Mouse (Mus musculus): Measurements from ENCODE around the gene Tspan15. TPM values are rescaled to one million over a fixed set of nuclear protein-coding genes. Genes with fewer than 3 reads are reported as not detected.
A peak's percentile ranks its signal among the peaks of the same experiment; 100 is the strongest.

Gene Tspan15
- polyA plus RNA-seq, 1 experiment from 2014 or later: 11.7 TPM

- WGBS: 79% methylated on average over 8 of the region's 8 CpGs
- H3K4me1 ChIP-seq: no peaks in the 10 kb centered on the region
- H3K4me2 ChIP-seq: no peak overlapping the region
These were observed 16.8 kb upstream of the Tspan15 start for GRCm38 (mm10) chr10:62247815-62248214.

DNA sequence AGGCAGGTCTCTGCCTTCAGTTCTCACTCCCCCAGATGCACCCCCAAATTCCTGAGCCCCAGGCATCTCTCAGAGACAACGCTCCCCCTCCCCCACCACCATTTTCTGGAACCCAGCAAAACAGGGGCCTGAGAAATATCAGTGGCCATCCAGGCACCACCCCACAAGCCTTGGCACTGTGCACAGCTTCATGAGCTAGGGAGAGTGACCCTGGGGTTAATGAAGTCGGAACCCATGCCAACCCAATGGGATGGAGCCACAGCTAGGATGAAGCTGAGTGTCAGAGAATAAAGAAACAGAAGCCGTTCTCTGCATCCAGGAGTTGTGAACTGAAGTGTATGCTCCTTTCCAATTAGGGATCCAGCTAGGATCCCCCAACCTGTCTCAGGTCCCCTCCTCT is 16.1 kb upstream of the Tspan15 start:
- no peak overlapping the region for H3K4me2 ChIP-seq
- 67% methylated on average over 3 of the region's 3 CpGs for WGBS
- H3K27ac ChIP-seq: no peak overlapping the region
- H3K9me3 ChIP-seq: no peaks in the 10 kb centered on the region
- no peaks in the 10 kb centered on the region for H3K4me1 ChIP-seq
- no peak overlapping the region for H3K9ac ChIP-seq
- H3K4me3 ChIP-seq (replicated peaks): no peak overlapping the region
- H3K27me3 ChIP-seq: 0 out of 2 replicates have a peak, but pooled peaks cover 3% of the 10 kb centered on the region
- no peak for ATAC-seq (ENCODE audit: low FRiP score)
- H3K36me3 ChIP-seq (replicated peaks): no peaks in the 10 kb centered on the region

More at GRCm38 (mm10) chr10:62247815-62248214, 16.8 kb upstream of the Tspan15 start:
- 0 out of 2 replicates have a peak, but pooled peaks cover 3% of the 10 kb centered on the region for H3K27me3 ChIP-seq
- no peaks in the 10 kb centered on the region for H3K9me3 ChIP-seq
- no peak overlapping the region for H3K4me3 ChIP-seq (replicated peaks)
- no peak for ATAC-seq (ENCODE audit: low FRiP score)
- no peaks in the 10 kb centered on the region for H3K36me3 ChIP-seq (replicated peaks)
- H3K9ac ChIP-seq: no peak overlapping the region
- no peak overlapping the region for H3K27ac ChIP-seq

GRCm38 (mm10) chr10:62244067-62244466 is 13.0 kb upstream of the Tspan15 start:
- WGBS: 89% methylated on average over 9 of the region's 9 CpGs
- Histone ChIP-seq H3K4me2 (no peak overlapping the region), H3K27me3 (0 out of 2 replicates have a peak, but pooled peaks cover 3% of the 10 kb centered on the region), H3K9ac (no peak overlapping the region), H3K9me3 (no peaks in the 10 kb centered on the region), H3K27ac (no peak overlapping the region), H3K4me1 (no peaks in the 10 kb centered on the region), H3K4me3 (replicated peaks) (no peak overlapping the region), H3K36me3 (replicated peaks) (no peaks in the 10 kb centered on the region)
- no peak for ATAC-seq (ENCODE audit: low FRiP score)

DNA sequence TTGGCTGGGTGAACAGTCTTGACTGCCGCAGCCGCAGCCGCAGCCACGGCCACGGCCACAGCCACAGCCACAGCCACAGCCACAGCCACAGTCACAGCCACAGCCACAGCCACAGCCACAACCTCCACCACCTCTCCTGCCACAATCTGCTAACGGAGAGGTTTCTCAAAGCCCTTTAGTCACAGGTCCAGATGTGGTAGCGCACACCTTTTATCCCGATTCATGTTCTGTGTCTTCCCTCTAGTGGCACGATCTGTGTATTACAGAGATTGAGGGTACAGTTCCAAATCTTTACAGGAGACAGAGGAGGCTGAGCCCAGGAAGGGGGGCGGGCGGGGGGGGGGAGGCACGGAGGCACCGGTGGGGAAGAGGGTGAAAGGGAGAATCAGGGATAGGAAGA is 11.8 kb upstream of the Tspan15 start:
- H3K27ac ChIP-seq: no peak overlapping the region
- H3K9ac ChIP-seq: no peak overlapping the region
- no peak overlapping the region for H3K4me2 ChIP-seq
- no peak overlapping the region for H3K4me3 ChIP-seq (replicated peaks)
- 52% methylated on average over 12 of the region's 13 CpGs for WGBS
- H3K36me3 ChIP-seq (replicated peaks): no peaks in the 10 kb centered on the region
- H3K9me3 ChIP-seq: no peaks in the 10 kb centered on the region
- H3K4me1 ChIP-seq: no peaks in the 10 kb centered on the region
- ATAC-seq (ENCODE audit: low FRiP score): no peak
- 0 out of 2 replicates have a peak, but pooled peaks cover 3% of the 10 kb centered on the region for H3K27me3 ChIP-seq

DNA sequence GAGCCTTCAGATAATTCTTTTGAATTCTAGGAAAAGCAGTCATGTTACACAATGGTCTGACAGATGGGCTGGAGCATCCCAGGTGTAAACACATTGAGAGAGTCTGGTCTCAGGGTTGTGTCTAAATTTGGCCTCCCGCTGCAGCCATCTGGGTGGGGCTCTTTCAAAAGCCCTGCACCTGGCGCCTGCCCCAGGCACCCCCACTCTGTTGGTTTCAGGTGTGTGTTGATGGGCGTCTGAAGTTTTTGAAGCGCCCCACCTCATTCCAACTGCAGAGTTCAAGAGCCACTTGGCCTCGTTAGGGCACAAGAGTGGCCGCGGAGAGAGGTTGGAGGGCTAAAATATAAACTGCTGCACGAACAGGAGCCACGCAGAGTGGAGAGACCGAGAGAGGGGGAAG is 11.3 kb upstream of the Tspan15 start:
- no peaks in the 10 kb centered on the region for H3K36me3 ChIP-seq (replicated peaks)
- WGBS: 82% methylated on average over 10 of the region's 10 CpGs
- H3K27ac ChIP-seq: no peak overlapping the region
- no peaks in the 10 kb centered on the region for H3K4me1 ChIP-seq
- no peak overlapping the region for H3K4me3 ChIP-seq (replicated peaks)
- H3K27me3 ChIP-seq: no peaks in the 10 kb centered on the region
- no peaks in the 10 kb centered on the region for H3K9me3 ChIP-seq
- ATAC-seq (ENCODE audit: low FRiP score): no peak
- no peak overlapping the region for H3K9ac ChIP-seq
- no peak overlapping the region for H3K4me2 ChIP-seq

DNA sequence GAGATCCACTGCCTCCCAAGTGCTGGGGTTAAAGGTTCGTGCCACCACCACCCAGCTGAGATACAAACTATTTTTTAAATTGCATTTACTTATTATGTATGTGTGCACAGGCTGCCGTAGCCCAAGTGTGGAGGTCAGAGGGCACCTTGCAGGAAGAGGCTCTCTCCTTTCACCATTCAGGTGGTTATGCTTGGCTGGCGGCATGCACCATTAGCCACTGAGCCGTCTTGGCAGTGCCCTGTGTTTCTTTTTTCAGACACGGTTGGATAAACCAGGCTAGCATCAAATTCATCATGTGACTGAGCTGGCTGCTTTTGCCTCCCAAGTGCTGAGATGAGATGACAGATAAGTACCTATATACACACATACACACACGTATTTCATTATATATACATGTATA is 8.2 kb upstream of the Tspan15 start:
- Histone ChIP-seq H3K36me3 (replicated peaks) (no peaks in the 10 kb centered on the region), H3K9me3 (no peaks in the 10 kb centered on the region), H3K4me3 (replicated peaks) (no peak overlapping the region), H3K4me2 (no peak overlapping the region), H3K9ac (no peak overlapping the region), H3K27ac (no peak overlapping the region), H3K4me1 (no peaks in the 10 kb centered on the region), H3K27me3 (no peaks in the 10 kb centered on the region)
- WGBS: 66% methylated on average over 6 of the region's 6 CpGs
- no peak for ATAC-seq (ENCODE audit: low FRiP score)

- H3K36me3 ChIP-seq (replicated peaks): no peaks in the 10 kb centered on the region
- H3K27ac ChIP-seq: no peak overlapping the region
- H3K4me1 ChIP-seq: no peaks in the 10 kb centered on the region
- no peak overlapping the region for H3K4me2 ChIP-seq
- no peaks in the 10 kb centered on the region for H3K27me3 ChIP-seq
- H3K9ac ChIP-seq: no peak overlapping the region
- 97% methylated on average over 3 of the region's 3 CpGs for WGBS
- no peaks in the 10 kb centered on the region for H3K9me3 ChIP-seq
- no peak for ATAC-seq (ENCODE audit: low FRiP score)
- H3K4me3 ChIP-seq (replicated peaks): no peak overlapping the region
These were observed 7.6 kb upstream of the Tspan15 start for GRCm38 (mm10) chr10:62238688-62239087.

DNA sequence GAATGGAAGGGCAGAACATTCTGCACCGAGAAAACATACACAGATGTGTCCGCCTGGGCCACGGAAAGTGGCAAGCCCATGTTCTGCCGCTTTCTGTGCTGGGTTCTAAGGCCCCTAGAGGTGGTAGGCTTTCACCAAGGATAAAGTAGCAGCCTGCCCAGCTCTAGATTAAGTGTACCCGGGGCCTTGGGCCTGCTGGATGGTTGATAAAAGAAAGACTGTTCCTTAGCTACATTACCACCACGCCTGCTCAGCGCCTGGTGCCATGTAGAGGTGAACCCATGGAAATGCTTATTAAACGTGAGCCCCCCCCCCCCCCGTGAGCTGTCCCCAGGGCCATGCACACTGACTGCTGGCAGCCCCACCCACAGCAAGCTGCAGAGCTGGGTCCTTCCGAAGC is 6.2 kb upstream of the Tspan15 start:
- no peak for ATAC-seq (ENCODE audit: low FRiP score)
- no peak overlapping the region for H3K4me3 ChIP-seq (replicated peaks)

GRCm38 (mm10) chr10:62236165-62236564 is 5.1 kb upstream of the Tspan15 start:
- Histone ChIP-seq H3K27ac (no peak overlapping the region), H3K36me3 (replicated peaks) (no peaks in the 10 kb centered on the region), H3K4me1 (0 out of 2 replicates have a peak, but pooled peaks cover 3% of the 10 kb centered on the region), H3K27me3 (peaks cover 10% of the 10 kb centered on the region), H3K4me2 (no peak overlapping the region), H3K9me3 (no peaks in the 10 kb centered on the region), H3K4me3 (replicated peaks) (no peak overlapping the region), H3K9ac (no peak overlapping the region)
- ATAC-seq (ENCODE audit: low FRiP score): no peak
- WGBS: 83% methylated on average over 6 of the region's 6 CpGs

More for the DNA sequence above, 6.2 kb upstream of the Tspan15 start:
- no peaks in the 10 kb centered on the region for H3K9me3 ChIP-seq
- no peaks in the 10 kb centered on the region for H3K36me3 ChIP-seq (replicated peaks)
- no peaks in the 10 kb centered on the region for H3K4me1 ChIP-seq
- no peak overlapping the region for H3K27ac ChIP-seq
- peaks cover 8% of the 10 kb centered on the region for H3K27me3 ChIP-seq
- H3K4me2 ChIP-seq: no peak overlapping the region
- no peak overlapping the region for H3K9ac ChIP-seq
- 83% methylated on average over 10 of the region's 10 CpGs for WGBS

DNA sequence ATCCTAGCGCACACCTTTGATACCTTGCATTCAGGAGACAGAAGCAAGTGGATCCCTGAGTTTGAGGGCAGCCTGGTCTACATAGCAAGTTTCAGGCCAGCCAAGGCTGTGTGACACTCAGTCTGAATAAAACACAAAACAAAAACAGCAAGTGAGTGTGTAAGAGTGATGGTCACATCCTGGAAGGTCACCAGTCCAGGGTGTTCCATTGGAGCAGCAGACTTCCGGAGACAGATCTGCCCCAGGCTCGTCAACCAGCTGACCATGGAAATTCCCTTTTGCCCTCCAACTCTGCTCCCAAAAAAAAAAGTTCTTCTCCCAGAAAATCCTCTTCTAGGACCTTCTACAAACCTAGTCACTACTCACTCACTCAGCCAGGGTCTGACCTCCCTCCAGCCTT is 760 bp upstream of the Tspan15 start:
- Histone ChIP-seq H3K4me1 (peaks cover 10% of the 10 kb centered on the region), H3K9ac (no peak overlapping the region), H3K4me2 (no peak overlapping the region), H3K9me3 (no peaks in the 10 kb centered on the region), H3K4me3 (replicated peaks) (no peak overlapping the region), H3K27ac (no peak overlapping the region), H3K27me3 (peaks cover 23% of the 10 kb centered on the region), H3K36me3 (replicated peaks) (no peaks in the 10 kb centered on the region)
- no peak; the same call in 1 of the 2 replicates for ATAC-seq (ENCODE audit: low FRiP score)
- WGBS: 74% methylated on average over 3 of the region's 3 CpGs

DNA sequence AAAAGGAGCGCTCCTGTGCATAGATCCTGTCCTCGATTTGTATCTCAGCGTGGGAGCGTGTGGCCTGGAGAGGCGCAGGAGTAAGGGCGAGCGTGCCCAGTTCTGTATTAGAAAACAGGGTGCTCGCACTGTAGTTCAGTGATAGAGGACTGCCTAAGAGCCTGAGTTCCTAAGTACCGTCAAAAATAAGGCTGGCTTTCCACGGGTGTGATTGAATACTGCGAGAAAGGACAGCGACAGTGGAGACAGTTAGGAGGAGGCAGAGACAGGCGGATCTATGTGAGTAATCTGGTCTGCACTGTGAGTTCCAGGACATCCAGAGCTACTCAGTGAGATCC is 313 bp upstream of the Tspan15 start:
- ATAC-seq (ENCODE audit: low FRiP score): no peak; the same call in 1 of the 2 replicates
- Histone ChIP-seq H3K27ac (no peak overlapping the region), H3K4me3 (replicated peaks) (peak overlapping the region; percentile 60), H3K9ac (peak overlapping the region; percentile 69), H3K4me2 (peak overlapping the region; percentile 75), H3K27me3 (peaks cover 23% of the 10 kb centered on the region), H3K4me1 (peaks cover 10% of the 10 kb centered on the region), H3K9me3 (no peaks in the 10 kb centered on the region), H3K36me3 (replicated peaks) (no peaks in the 10 kb centered on the region)
- WGBS: 2% methylated on average over 13 of the region's 13 CpGs

- ATAC-seq (ENCODE audit: low FRiP score): no peak
- H3K27me3 ChIP-seq: peaks cover 23% of the 10 kb centered on the region
- WGBS: 75% methylated on average over 6 of the region's 6 CpGs
- no peak overlapping the region for H3K9ac ChIP-seq
- H3K36me3 ChIP-seq (replicated peaks): no peaks in the 10 kb centered on the region
- peaks cover 15% of the 10 kb centered on the region for H3K4me1 ChIP-seq
- no peak overlapping the region for H3K4me3 ChIP-seq (replicated peaks)
- H3K4me2 ChIP-seq: no peak overlapping the region
- no peak overlapping the region for H3K27ac ChIP-seq
- no peaks in the 10 kb centered on the region for H3K9me3 ChIP-seq
These were observed 2.9 kb downstream of the Tspan15 start for GRCm38 (mm10) chr10:62228126-62228525.

GRCm38 (mm10) chr10:62225839-62226238 is 5.2 kb downstream of the Tspan15 start:
- 76% methylated on average over 7 of the region's 7 CpGs for WGBS
- no peak overlapping the region for H3K4me2 ChIP-seq
- no peak overlapping the region for H3K9ac ChIP-seq
- H3K27ac ChIP-seq: no peak overlapping the region
- no peaks in the 10 kb centered on the region for H3K36me3 ChIP-seq (replicated peaks)
- H3K27me3 ChIP-seq: peaks cover 14% of the 10 kb centered on the region; the same call in 1 of the 2 replicates
- H3K4me1 ChIP-seq: peaks cover 12% of the 10 kb centered on the region
- no peak overlapping the region for H3K4me3 ChIP-seq (replicated peaks)
- no peak for ATAC-seq (ENCODE audit: low FRiP score)
- H3K9me3 ChIP-seq: no peaks in the 10 kb centered on the region
